Mouse (Mus musculus): ENCODE results near the gene Slc43a1.
"Not testable (repeated sequence)": the region's sequence is repeated elsewhere in the genome, so short reads cannot be mapped to it uniquely, and the experiment has no call there.

Gene Slc43a1

DNA sequence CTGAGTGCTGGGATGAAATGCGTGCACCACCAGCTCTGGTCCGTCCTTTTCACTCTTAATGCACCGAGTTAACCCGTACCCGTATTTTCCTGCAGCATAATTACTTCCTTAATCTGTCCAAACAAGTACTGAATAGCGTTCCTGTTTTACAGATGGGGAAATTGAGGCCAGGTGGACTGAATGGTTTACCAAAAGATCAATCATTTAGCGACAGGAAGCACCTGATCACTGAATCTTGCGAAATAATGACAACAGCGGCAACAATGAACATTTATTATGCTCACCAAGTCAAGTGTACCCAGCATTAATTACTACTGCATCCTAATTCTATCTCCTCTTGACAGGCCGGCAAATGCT lies at the start of gene Slc43a1:
Gene Slc43a1 (plus strand): TSS at position 258 of the 357 bp plus-strand sequence.
- no peak for DNase-seq (ENCODE audit: low read depth)

DNA sequence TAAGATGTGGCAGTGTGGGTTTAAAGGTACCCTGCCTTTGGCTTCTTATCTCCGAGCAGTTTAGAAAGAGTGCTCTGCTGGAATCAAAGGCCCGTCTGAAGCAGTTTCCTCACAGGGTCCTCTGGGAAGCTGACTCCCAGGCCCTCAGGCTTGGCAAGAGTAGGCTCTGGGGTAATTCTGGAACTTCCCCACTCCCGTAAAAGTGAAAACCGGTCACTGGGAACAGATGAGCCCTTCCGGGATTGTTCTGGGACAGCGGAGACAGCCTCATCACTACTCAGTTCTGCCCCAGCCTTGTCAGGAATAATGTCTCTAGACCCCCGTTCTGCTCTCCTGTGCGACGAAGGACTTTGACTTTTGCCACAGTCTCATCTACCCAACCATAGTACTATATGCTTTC lies 48.2 kb upstream of the Slc43a1 start:
- DNase-seq (ENCODE audit: low read depth) = no peak

- no peak for DNase-seq (ENCODE audit: low read depth)
These were observed 46.1 kb upstream of the Slc43a1 start for GRCm38 (mm10) chr2:84792516-84792915.

DNA sequence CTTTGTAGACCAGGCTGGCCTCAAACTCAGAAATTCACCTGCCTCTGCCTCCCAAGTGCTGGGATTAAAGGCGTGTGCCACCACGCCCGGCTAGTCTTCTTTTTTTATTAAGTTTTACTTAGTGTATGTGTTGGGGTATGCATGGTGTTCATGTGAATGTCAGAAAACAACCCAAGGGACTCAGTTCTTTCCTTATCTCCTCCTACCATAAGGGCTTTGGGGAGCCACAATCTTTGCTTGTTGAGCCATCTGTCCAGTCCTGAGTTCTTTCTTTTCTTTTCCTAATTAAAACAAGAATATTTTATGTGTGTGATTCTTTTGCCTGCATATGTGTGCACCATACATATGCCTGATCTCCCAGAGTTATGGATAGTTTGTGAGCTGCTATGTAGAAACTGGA lies 45.5 kb upstream of the Slc43a1 start:
- DNase-seq (ENCODE audit: low read depth) = no peak

- DNase-seq (ENCODE audit: low read depth) = no peak
These were observed 44.8 kb upstream of the Slc43a1 start for GRCm38 (mm10) chr2:84793871-84794270.

DNA sequence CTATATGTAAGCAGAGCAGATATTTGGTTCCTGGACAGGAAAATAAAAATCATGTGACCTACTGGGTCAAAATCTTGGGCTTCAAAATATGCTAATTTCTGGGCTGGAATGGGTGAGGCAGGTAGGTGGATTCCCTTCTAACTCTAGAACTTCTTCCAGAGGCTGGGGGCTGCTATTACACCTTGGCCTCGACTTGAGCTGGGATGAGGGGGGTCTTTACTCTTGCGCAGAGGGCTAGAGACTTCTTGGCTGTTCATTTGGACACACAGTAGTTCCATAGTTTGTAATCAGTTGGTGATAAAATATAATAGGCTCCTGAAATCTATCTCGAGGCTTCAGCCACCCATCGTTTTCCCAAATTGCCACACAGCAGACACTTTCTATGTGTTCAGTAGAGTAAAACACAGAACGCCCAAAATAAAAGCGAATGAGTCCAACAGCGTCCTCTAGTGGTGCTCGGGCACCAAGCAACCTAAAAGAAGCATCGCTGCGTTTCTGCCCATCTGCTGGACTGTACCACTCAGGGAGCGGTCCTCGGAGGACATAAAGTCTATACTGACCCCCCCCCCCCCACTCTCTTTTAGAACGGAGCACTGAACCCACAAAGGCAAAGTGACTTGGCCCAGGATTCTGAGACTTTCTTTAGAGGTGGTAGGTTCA lies 40.7 kb upstream of the Slc43a1 start:
- peak; percentile 77 for DNase-seq (ENCODE audit: low read depth)

GRCm38 (mm10) chr2:84798493-84798921 lies 40.1 kb upstream of the Slc43a1 start, which contains the start of gene Ube2l6:
Gene Ube2l6, plus strand, starts transcription at chr2:84798828.
- DNase-seq (ENCODE audit: low read depth) = peak; percentile 57

- peak; percentile 81 for DNase-seq (ENCODE audit: low read depth)
These were observed 39.5 kb upstream of the Slc43a1 start for GRCm38 (mm10) chr2:84799041-84799561.

DNA sequence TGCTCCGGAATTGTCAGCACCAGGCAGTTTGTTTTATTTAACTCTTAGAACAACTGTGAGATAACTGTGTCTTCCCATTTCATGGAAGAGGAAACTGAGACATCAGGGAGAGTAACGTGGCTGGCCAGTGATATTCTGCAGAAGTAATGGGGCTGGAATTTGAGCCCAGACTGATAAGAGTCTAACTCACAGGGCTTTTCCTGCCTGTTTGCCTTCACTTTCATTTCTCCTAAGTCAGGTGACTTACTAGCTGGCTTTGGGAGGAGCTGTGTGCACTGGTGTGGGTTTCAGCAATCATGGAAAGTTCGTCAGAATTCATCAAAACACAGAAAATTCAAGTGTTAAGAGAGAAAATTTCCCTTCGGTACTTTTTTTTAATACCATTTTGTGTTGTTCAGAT lies 38.3 kb upstream of the Slc43a1 start:
- peak; percentile 19 for DNase-seq (ENCODE audit: low read depth)

DNA sequence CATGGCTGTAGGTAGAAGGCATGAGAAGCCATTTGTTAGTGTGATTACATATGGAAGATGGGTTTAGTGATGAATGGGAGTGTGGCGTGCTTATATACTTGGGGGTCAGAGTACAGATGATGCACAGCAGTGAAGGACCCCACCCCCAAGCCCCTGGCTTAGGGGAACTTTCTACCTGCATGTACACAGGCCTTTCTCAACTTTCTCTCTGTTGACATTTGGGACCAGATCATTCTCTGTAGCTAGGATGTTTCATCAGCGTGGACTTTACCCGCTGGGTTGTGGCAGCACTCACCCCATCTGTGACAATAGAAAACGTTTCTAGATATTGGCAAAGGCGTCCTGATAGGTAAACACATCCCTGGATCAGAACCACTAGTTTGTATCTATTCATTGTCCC lies 37.4 kb upstream of the Slc43a1 start:
- not testable (repeated sequence) for DNase-seq (ENCODE audit: low read depth)

- DNase-seq (ENCODE audit: low read depth) = no peak
These were observed 34.7 kb upstream of the Slc43a1 start for GRCm38 (mm10) chr2:84803963-84804362.

DNA sequence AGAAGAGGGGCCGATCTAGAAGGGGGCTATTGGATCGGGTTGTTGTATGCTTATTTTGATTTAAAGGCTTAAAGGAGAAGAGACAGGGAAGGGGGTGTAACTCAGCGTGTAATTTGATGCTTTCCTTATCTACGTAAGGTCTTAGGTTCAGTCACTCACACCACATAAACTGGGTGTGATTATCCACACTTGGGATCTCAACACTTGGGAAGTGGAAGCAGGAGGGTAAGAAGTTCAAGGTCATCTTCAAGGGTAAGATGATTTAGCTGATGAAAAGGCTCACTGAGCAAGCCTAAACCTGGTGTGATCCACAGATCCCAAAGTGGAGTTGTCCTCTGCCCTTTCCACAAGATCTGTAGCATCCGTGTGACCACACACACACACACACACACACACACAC lies 32.1 kb upstream of the Slc43a1 start:
- DNase-seq (ENCODE audit: low read depth) = no peak

DNA sequence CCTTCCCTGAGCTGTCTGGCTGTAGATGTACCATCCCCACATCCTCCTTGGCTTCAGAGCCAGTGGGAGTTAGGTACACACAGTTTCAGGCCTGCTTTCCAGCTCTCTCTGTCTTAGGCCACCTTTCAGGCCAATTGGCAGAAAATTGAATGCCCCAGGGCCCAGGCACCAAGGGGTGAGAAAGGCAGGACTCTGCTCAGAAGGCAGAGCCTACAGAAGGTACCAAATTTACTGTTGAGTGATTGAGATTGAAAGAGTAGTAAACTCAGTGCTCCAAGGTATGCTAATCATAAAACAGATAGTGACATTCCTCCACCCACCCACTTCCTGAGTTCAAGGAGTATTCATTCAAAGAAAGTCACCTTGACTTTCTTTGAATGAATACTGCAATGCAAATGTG lies 29.3 kb upstream of the Slc43a1 start:
- no peak for DNase-seq (ENCODE audit: low read depth)

- DNase-seq (ENCODE audit: low read depth) = no peak
These were observed 28.1 kb upstream of the Slc43a1 start for GRCm38 (mm10) chr2:84810526-84810885.

DNA sequence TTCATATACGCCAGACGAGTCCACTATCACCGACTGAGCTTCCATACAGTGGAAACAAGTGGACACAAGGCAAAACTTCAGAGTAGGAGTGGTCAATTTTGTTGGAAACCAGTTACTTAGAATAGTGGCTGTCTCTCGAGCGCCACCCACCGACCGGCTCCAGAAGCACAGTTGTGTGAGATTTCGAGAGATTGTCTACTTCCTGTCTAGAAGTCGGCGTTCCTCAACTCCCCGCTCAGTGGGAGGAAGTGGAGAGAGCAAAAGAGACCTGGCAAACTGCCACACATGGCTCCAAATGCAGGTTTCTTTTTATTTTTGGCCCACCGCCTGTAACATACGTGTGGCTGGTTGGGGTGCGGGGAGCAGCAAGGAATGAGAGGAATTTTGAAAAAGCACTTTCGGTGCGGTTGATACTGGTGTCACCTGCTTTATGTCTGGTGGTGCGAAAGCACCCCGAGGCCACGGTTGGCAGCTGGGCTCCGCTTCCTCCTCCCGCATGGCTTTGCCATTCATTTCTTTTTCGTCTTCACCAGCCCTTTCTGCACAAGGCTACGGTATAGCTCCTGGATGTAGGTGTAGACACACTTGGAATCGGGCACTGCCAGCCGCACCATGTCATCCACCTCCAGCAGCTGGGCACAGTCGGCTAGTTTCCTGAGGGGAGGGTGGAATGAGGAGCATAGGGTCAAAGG lies 27.6 kb upstream of the Slc43a1 start:
- DNase-seq (ENCODE audit: low read depth) = peak; percentile 88

GRCm38 (mm10) chr2:84811880-84812279 lies 26.8 kb upstream of the Slc43a1 start:
- DNase-seq (ENCODE audit: low read depth) = no peak

- DNase-seq (ENCODE audit: low read depth) = no peak
These were observed 26.0 kb upstream of the Slc43a1 start for GRCm38 (mm10) chr2:84812676-84813075.

DNA sequence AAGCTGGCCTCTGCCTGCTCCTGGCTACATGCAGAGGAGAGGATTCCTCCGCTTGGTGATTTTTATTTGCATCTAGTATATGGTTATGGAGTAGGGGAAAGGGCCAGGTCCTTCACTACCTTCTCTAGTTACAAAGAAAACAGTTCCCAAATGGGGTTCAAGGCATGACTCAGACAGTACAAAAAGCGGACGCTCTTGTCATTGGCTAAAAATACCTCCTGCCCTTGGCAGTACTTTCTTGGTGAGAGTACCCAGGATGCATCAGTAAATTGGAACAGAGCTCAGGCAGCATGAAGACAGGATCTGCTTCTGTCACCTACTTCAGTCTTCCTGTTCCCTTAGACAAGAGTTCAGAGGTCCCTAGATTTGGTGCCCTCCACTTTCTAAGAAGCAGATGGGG lies 18.8 kb upstream of the Slc43a1 start:
- no peak for DNase-seq (ENCODE audit: low read depth)

- no peak for DNase-seq (ENCODE audit: low read depth)
These were observed 16.1 kb upstream of the Slc43a1 start, which contains the start of gene Smtnl1 for GRCm38 (mm10) chr2:84822552-84822951. Gene Smtnl1, minus strand, starts transcription at chr2:84822652.

DNA sequence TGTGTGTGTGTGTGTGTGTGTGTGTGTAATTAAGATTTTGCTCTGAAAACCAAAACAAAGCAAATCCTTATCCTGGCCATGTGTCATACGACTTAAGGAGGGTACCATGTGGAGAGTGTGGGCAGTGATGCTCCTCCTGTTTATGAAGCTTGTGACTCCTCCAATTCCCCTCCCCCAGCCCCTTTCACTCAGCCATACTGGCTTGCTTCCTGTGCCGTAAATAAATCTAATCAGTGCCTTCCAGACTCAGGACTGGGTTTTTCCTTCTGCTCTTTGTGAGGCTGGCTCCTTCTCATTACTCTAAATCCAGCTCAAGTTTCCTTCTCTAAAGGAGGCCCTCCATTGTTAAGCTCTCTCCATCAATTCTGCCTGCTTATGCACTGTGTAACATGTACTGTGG lies 15.4 kb upstream of the Slc43a1 start:
- DNase-seq (ENCODE audit: low read depth) = no peak

- peak; percentile 79 for DNase-seq (ENCODE audit: low read depth)
These were observed 12.0 kb upstream of the Slc43a1 start, which contains the start of gene Timm10 for GRCm38 (mm10) chr2:84826488-84827282. Gene Timm10, plus strand, starts transcription at chr2:84826997.

DNA sequence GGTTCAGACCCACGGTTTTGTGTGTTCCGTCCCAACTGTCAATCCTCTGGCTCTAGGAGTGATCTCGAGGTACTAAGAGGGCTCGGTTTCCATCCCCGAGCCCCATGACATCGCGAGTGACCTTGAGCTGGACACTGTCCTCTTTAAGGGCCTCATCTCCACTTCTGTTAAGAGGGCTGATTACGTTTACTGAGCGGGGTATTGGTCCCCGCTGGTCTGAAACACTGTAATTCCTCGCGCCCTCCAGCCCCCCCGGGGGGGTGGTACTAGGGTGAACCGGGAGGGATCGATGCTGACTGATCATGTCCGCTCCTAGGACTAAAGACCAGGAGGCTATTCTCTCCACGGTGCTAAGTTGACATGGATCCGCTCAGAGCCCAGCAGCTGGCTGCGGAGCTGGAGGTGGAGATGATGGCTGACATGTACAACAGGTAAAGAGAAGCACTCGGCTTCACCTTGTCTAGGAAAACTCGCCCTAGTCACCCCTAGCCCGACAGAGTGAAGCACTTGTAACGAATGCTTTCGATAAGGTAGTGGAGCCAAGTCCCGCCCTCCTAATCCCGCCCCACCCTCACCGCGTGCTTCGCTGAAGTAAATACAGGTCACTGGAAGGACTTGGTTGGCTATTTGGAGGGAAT lies 11.2 kb upstream of the Slc43a1 start:
- DNase-seq (ENCODE audit: low read depth) = peak; percentile 30

Measured in naive thymus-derived CD4-positive, alpha-beta T cell, adult 2 months (primary cell).